Mouse (Mus musculus) megakaryocyte-erythroid progenitor cell, adult 5 weeks (primary cell): ENCODE results near the gene Iqgap2. TPM values are rescaled to one million over a fixed set of nuclear protein-coding genes. Genes with fewer than 3 reads are reported as not detected.

Source experiments
- polyA plus RNA-seq: library from polyadenylated mRNA; stranded (reverse); fragments of >175 nt; gene quantifications from 2 replicates; pipeline ENCODE4 v1.2.3, GENCODE M21; 2012

Iqgap2 gene
- 18.6 and 22.7 TPM in 2 replicates for polyA plus RNA-seq

GRCm38 (mm10) chr13:95891491-95891925 is at the start of gene Iqgap2:
TSS of gene Iqgap2 (minus strand) at chr13:95891922.

GRCm38 (mm10) chr13:95696654-95697163 is 195.0 kb downstream of the Iqgap2 start, which contains the start of gene F2rl2:
TSS of gene F2rl2 (plus strand) at chr13:95696853.

GRCm38 (mm10) chr13:95618309-95618712 is 273.4 kb downstream of the Iqgap2 start, which contains the start of gene F2r:
TSS of gene F2r (minus strand) at chr13:95618487.

Other genes starting within 250 kb of the Iqgap2 start
- 0.24 and 0.48 TPM in 2 replicates for gene F2rl2, start 195.1 kb downstream of the Iqgap2 start, polyA plus RNA-seq
- gene Gm20075, start 189.5 kb upstream of the Iqgap2 start, polyA plus RNA-seq, result 0.12 and 0.13 TPM in 2 replicates
- gene Gm17190, start 190.1 kb upstream of the Iqgap2 start, polyA plus RNA-seq, result not detected in 2 replicates
- gene Sv2c, start 240.7 kb upstream of the Iqgap2 start, polyA plus RNA-seq, result 0.02 and 0.05 TPM in 2 replicates